Mouse (Mus musculus) lung, postnatal 14 days (tissue): Measurements from ENCODE around the gene Gm49601.

Experiments used
- DNase-seq: peaks from one replicate; pipeline ENCODE4 v3.0.0; 2021

The Gm49601 gene

DNA sequence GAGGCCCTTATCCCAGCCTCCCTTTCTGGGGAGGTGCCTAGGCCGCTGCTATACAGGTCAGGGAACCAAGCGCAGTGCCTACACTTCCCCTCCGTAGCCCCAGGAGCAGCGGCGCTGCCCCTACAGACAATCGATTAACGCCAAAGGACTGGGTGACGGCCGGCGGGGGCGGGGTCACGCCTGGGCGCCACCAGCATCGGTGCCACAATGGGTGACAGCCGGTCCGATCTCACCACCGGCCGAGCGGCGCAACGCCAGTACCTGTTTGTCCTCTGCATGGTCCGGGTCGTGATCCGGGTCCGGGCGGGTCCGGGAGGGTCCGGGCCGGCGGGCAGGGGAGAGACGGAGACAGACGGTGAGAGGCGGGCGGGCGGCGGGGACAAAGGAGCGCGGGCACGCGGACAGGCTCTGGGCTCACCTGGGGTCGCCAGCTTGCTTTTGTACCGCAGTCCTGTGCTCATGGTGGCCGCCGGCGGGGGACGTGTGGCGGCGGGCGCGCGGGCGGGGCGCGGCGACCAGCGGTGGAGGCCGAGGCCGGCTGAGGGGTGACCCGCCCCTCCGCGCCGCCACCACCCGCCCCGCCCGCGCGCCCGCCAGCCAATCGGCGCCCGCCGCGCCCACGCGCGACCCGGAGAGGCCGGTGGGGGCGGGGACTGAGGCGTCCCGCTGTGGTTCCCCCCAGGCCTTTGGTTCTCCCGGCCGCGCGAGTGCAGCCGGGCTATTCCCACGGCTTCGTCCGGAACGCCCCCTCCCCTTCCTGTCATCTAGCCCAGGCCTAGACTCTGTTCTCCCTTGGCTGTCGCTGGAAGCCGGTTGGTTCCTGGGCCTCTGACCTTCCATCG, 3.4 kb upstream of the Gm49601 start, which contains the start of gene Sept5:
Sept5 (minus strand) TSS at position 565 of the 842 bp plus-strand sequence.
- DNase-seq: peak; percentile 72

GRCm38 (mm10) chr16:18628948-18629340, 2.7 kb upstream of the Gm49601 start:
- DNase-seq: no peak

DNA sequence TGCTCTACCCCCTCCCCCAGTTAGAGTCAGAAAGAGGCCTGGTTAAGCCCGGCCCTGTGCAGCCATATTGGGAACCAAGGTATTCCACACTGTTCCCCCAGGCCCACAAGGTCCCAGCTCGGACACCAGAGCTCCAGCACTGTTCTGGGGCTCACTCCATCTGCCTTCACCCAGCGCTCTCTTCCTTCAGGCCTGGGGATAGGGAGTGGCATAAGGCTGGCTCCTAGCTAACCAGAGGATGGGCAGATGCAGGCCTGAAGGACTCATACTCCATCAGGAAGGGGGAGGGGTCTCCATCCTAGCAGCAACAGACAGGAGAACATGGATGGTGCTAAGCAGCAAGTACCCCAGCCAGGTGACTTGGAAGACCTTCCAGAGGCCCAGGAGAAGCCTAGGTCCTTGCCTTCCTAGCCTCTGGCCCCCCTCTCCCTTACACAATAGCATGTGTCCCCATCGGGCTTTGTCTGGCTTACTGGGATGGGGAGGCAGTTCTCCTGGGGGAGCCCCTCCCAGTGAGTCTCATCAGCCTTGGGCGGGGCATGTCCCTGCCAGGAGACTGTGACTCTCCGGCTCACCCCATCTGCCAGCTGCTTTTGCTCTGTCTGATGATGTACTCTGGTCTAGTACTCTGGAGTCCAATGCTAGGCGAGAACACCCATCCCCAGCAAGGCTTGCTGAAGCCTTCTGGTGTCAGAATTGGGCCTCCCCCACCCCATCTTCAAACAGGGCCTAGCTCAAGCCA, 2.1 kb upstream of the Gm49601 start:
- DNase-seq: no peak

GRCm38 (mm10) chr16:18627163-18627562, 936 bp upstream of the Gm49601 start:
- DNase-seq: no peak

DNA sequence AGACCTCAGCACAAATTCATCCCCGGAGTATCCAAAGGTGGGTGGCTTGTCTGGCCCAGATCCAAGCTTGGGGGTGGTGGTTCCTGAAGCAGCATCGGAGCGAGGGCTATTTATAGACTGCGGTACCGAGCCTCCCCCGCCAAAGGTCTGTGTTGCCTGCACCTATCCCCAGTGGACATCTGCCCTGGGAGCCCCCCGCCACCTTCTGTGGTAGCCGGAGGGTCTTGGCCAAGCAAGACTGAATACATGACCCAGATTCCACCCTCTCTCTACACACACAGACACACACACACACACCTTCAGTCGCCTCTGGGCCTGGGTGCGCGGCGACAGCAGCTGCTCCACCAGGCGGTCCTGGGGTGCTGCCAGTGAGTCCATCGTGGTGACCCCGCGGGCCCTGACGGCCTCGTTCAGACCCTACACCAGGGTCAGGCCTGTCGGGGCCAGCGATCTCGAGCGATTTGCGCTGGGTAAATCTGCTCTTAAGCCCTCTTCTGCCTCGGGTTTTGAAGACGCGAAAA, 376 bp downstream of the Gm49601 start:
- no peak for DNase-seq

DNA sequence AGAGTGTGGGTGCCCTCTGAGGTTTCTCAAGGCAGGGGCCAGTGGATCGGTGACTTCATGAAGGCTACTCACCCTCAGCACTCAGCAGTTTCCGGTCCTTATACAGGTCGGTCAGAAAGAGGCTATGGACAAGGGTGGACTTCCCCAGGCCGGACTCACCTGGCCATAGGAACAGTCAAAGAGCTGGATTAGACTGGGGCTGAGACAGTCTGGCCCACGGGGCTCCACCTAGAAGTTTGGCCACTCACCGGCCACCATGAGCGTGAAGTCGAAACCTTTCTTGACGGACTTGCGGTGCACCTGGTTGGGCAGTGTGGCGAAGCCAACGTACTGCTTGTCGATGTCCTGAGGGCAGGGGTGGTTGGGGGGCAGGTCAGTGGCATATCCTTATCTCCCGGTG, 1.1 kb downstream of the Gm49601 start:
- DNase-seq: no peak

GRCm38 (mm10) chr16:18624641-18625040, 1.6 kb downstream of the Gm49601 start:
- DNase-seq: no peak

DNA sequence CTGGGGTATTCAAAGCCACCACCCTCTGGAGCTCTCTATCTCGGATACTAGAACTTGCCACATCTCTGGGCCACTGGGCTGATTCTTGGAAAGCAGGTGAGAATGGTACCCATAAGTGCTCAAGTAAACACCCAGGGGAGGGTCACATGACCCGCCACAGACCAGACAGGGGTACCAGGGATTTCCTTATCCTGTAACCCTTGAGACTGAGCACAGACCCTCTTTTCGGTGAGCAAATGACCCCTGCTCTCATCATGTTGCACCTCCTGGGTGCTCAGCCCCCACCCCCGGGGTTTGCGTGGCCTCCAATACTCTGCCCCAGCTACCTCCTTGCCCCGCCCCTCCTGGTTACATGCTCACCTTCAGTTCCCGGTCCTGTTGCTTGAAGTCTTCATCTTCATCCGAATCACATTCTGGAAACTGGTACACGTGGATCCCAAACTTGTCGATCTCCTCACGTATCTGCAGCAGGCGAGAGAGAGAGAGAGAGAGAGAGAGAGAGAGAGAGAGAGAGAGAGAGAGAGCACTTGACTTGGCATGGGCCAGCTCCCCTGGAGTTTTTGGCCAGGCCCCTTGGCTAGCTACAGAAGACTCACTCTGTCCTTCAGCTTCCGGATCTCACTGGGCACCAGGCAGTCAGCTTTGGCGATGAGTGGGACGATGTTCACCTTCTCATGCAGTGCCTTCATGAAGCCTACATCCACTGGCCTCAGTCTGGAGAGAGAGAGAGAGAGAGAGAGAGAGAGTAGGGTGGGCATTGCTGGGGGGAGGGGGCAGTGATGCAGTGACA, 2.3 kb downstream of the Gm49601 start:
- no peak for DNase-seq

DNA sequence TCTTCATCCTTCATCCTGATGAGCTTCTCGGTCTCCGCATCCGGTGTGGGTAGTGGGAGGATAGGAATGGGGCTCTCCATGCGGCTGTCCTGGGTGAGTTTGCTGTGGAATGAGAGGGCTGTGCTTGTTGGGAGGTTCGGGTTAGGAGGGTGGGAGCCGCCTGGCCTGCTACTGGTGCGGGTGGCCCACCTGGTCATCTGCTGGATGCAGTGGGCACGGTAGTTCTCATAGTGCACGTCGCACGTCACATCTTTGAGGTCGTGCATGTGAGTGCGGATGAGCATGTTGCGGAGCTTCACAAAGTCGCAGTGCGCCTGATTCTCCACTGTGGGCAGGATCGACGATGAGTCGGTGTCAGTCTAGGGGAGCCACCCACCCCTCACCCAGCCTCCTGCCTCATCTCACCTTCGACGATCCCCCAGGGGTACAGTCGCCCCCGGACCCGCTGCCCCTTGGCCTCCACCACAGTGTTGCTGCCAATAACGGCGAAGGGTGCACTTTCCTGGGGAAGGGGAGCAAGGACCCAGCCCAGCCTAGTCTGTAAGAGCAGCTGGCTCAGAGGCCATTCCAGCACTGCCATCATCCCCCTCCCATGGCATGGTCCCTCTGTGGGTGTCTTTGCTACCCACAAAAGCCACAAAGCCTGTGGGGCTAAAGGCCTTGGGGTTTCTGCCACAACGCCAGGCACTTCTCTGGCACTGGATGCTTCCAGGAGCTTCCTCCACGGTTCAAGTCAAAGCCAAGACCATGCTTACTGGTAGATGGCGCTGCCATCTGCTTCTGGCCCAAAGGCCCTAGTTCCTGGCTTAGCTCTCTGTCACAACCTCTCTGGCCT, 3.1 kb downstream of the Gm49601 start:
- no peak for DNase-seq

- no peak for DNase-seq
These were observed 4.2 kb downstream of the Gm49601 start, which contains the start of gene Gp1bb for GRCm38 (mm10) chr16:18622019-18622418. Gene Gp1bb, minus strand, starts transcription at chr16:18622403.

GRCm38 (mm10) chr16:18621362-18622001, 4.7 kb downstream of the Gm49601 start:
- DNase-seq: no peak

GRCm38 (mm10) chr16:18620601-18621361, 5.4 kb downstream of the Gm49601 start:
- DNase-seq: no peak

GRCm38 (mm10) chr16:18620201-18620600, 6.0 kb downstream of the Gm49601 start:
- no peak for DNase-seq

GRCm38 (mm10) chr16:18619110-18619509, 7.1 kb downstream of the Gm49601 start:
- no peak for DNase-seq

DNA sequence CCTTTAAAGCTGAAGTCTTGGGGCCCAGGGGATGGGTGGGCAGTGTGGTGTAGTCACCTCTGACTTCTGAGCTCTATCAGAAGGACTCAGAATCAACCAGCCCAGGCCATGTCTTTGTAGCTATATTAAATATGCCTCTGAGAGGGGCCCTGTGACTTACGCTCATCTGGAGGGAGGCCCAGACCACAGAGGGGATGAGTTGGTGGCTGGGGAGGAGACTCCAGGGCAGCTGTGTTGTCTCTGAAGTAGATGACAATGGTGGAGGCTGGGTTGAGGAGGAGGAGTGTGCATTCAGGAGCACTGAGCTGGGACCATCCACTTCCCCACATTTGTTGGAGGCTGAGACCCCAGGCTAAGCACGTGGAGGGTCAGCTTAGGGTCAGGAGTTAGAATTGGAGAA, 7.9 kb downstream of the Gm49601 start:
- DNase-seq: no peak

GRCm38 (mm10) chr16:18617370-18618065, 8.7 kb downstream of the Gm49601 start:
- DNase-seq: peak; percentile 92

DNA sequence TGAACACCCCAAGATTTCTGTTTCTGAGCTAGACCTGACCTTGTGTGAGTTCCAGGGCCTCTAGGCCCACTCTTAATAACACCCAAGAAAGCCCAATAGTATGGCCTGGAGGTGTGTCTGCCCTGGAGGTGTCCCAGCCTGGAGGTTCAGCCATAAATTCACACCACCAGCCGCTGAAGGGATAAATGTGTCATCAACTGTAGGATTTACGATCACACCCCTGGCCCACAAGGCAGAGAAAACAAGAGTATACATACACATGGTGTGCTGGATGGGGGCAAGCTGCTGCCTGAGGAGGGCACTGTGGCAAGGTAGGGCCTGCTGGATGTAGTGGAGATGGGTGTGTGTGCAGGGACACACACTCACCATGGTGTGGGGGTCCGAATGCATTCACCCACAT, 12.9 kb downstream of the Gm49601 start:
- no peak for DNase-seq

DNA sequence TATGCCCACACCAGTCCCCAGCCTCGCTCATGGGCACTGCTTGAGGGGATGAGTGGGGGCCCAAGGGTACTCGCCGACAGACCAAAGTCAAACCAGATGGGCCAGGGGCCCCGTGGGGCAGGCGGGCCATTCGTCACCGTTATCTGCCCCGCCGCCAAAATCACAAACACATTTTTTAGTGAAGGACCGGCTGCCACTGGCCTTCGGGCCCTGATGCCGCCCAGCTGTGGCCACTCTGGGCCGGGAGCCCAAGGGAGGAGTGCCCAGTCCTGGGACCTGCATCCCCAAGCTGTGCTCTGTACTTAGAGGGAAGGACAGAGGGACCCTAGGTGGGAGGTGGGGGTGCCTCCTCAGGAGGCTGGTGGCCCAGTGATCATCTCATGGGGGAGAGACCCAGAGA, 14.5 kb downstream of the Gm49601 start:
- no peak for DNase-seq

- DNase-seq: no peak
These were observed 17.1 kb downstream of the Gm49601 start for GRCm38 (mm10) chr16:18609099-18609498.

- DNase-seq: no peak
These were observed 18.0 kb downstream of the Gm49601 start for GRCm38 (mm10) chr16:18608226-18608625.
